Mouse (Mus musculus): ENCODE measurements around the gene Fam170b. TPM values are rescaled to one million over a fixed set of nuclear protein-coding genes. Genes with fewer than 3 reads are reported as not detected.
A peak's percentile ranks its signal among the peaks of the same experiment; 100 is the strongest.

Fam170b gene
- total RNA-seq, 4 experiments from 2014 or later: not detected

GRCm38 (mm10) chr14:32827994-32828650 is 5.6 kb upstream of the Fam170b start:
- DNase-seq (ENCODE audit: low spot score in 2 of 2): peak in 1 of 2 experiments; percentile 33

- no peak for DNase-seq (ENCODE audit: low spot score in 2 of 2)
Observed at GRCm38 (mm10) chr14:32835181-32835580, 1.4 kb downstream of the Fam170b start.

GRCm38 (mm10) chr14:32835596-32835995 is 1.8 kb downstream of the Fam170b start:
- no peak for DNase-seq (ENCODE audit: low spot score in 2 of 2)

GRCm38 (mm10) chr14:32836191-32836590 is 2.4 kb downstream of the Fam170b start:
- DNase-seq (ENCODE audit: low spot score in 2 of 2): no peak

GRCm38 (mm10) chr14:32842052-32842451 is 8.3 kb downstream of the Fam170b start:
- no peak for DNase-seq (ENCODE audit: low spot score in 2 of 2)

- no peak for DNase-seq (ENCODE audit: low spot score in 2 of 2)
Observed at GRCm38 (mm10) chr14:32854059-32854458, 20.3 kb downstream of the Fam170b start.

- DNase-seq (ENCODE audit: low spot score in 2 of 2): no peak
Observed at GRCm38 (mm10) chr14:32856246-32856645, 22.5 kb downstream of the Fam170b start.

GRCm38 (mm10) chr14:32856681-32857328 is 23.0 kb downstream of the Fam170b start, which contains the start of gene Vstm4:
TSS of gene Vstm4 (plus strand) at chr14:32856756.
- peak in 1 of 2 experiments; percentile 15 for DNase-seq (ENCODE audit: low spot score in 2 of 2)

- no peak for DNase-seq (ENCODE audit: low spot score in 2 of 2)
Observed at GRCm38 (mm10) chr14:32858361-32858760, 24.6 kb downstream of the Fam170b start.

- DNase-seq (ENCODE audit: low spot score in 2 of 2): no peak
Observed at GRCm38 (mm10) chr14:32858941-32859510, 25.3 kb downstream of the Fam170b start.

- DNase-seq (ENCODE audit: low spot score in 2 of 2): no peak
Observed at GRCm38 (mm10) chr14:32859831-32860569, 26.2 kb downstream of the Fam170b start.

- DNase-seq (ENCODE audit: low spot score in 2 of 2): no peak
Observed at GRCm38 (mm10) chr14:32861149-32861581, 27.4 kb downstream of the Fam170b start.

GRCm38 (mm10) chr14:32861656-32862055 is 27.9 kb downstream of the Fam170b start:
- DNase-seq (ENCODE audit: low spot score in 2 of 2): no peak

GRCm38 (mm10) chr14:32865331-32865730 is 31.6 kb downstream of the Fam170b start:
- no peak for DNase-seq (ENCODE audit: low spot score in 2 of 2)

- no peak for DNase-seq (ENCODE audit: low spot score in 2 of 2)
Observed at GRCm38 (mm10) chr14:32871963-32872362, 38.2 kb downstream of the Fam170b start.

GRCm38 (mm10) chr14:32877549-32877948 is 43.8 kb downstream of the Fam170b start:
- no peak for DNase-seq (ENCODE audit: low spot score in 2 of 2)

GRCm38 (mm10) chr14:32880332-32880731 is 46.6 kb downstream of the Fam170b start:
- DNase-seq (ENCODE audit: low spot score in 2 of 2): no peak

GRCm38 (mm10) chr14:32881693-32882092 is 47.9 kb downstream of the Fam170b start:
- no peak for DNase-seq (ENCODE audit: low spot score in 2 of 2)
